Mouse (Mus musculus) heart, postnatal 10 days (tissue): ENCODE results near the gene Rgs19. TPM values are rescaled to one million over a fixed set of nuclear protein-coding genes. Genes with fewer than 3 reads are reported as not detected.

Experiments
- DNase-seq, 2 experiments: peaks; one replicate each; pipeline ENCODE4 v3.0.0; 2021
- intact Hi-C: fragments of 180-260 bp; cut with DNase I; formaldehyde crosslinking; loops from one replicate; pipeline ENCODE4 v1.15.1; 2025
- total RNA-seq, 2 experiments: library from RNA; stranded (reverse); gene quantifications; 2 replicates each; pipeline ENCODE4 v1.2.3; 2021

The Rgs19 gene
- 10 to 100 TPM; 12.2 to 12.7 TPM for total RNA-seq

DNA sequence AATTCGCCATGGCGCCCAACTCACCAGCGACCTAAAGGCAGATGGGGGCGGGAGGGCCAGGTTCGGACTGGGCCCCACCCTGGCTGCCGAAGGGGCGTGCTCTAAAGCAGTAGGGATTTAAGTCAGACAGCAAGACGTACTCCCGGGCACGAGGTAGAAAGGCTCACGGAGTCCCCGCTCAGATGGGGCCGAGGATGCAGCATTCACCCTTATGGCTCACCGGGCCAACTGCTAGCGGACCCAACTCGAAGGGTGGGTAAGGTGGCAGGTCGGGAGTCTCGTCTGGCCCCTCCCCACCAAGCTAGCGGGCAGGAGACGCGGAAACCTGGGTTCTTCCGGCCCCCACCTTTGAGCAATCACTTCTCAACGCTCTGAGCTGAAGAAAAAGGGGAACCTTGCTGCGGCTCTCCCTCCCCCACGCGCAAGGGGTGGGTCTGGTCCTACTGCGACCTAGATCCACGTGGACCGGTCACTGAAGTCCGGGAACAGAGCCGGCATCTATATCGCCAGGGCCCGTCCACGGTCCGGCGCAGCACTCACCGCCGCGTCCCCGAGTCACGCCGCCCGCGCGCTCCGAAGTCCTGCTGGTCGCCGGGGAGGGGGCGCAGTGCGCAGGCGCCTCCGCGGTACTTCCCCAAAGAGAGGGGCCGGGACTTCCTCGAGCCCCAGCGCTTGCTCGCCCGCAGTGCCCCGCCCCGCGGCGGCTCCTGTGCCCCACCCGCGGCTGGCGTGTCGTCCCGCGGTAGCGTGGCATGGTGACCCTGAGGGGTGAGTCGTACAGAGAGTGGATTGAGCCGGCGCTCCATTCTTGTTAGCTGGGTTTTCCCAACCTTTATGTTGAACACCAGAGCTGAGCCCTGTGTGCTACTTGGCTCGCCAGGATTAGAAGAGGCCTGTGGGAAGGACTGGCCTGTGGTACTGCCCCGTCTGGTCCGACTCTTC, at the start of gene Rgs19:
Gene Rgs19 (minus strand): TSS at position 639 of the 942 bp plus-strand sequence.
- DNase-seq: peak; percentile 84 to 88
- intact Hi-C loops: no loop called here

DNA sequence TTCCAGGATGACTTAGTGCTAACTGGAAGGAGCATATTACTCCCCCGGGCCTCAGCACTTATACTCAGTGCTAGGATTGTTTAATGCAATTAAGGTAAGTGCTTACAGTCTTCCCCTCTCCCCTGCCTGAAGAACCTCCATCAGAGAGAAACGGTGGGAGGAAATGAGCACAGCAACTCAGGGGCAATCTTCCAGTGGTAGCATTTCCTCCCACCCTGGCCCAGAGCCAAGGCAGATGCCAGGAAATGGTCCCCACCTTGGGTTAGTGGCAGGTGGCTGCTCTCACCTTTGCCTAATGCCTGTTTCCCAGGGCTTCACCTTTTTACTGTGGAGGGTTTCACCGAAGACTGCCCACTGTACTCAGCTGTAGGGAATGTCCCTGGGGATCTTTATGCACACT, 36.3 kb upstream of the Rgs19 start:
- DNase-seq: no peak
- intact Hi-C loops: no loop called here

DNA sequence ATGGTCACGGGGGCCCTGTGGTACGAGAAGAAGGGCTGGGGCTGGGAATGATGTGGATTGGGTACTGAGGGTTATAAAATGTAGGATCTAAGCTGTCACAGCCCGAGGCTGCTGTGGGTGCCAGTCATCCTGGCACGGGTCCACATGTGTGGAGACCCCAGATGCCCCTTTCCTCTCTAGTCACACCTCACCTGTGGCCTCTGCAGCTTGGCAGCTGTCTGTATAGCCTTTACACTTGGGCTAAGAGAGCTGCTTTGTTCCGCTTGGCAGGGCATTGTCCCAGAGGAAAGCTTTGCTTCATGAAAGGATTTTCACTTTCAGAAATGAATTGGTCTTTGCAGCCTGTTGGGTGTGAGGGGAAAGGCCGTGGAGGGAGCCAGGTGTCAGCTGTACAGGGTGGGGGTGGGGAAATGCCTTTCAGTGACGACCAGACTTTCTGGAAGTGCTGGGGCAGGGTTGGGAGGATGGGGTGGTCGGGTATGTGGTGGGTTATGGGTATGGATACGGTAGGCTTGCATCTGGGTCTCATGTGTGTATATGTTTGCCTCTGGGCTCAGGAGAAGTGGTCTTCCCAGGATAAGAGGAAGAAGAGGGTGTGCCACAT, 34.0 kb upstream of the Rgs19 start:
- intact Hi-C loops: no loop called here
- no peak for DNase-seq

DNA sequence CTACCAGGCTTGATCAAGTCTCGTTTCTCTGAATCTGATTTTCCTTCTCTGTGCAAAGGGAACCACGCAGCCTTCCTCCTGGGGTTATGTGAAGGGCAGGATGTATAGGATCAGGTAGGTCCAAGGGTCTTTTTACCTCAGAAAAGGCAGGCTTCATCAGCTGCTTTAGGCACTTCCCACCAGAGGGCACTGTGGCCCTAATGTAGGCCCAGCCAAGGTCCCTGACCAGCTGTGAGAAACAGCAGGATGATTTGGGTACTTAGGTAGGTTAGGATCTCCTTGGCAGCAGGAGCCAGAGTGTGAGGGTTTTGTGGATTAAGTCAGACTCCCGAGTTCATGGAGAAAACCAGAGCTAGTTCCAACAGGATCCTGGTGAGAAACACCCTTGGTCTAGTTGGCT, 28.4 kb upstream of the Rgs19 start:
- intact Hi-C loops: loop anchor here (1.0 kb wide), 1 partner anchor 145 kb away; no protein-coding TSS in a partner anchor
- DNase-seq: peak; percentile 13 to 34

DNA sequence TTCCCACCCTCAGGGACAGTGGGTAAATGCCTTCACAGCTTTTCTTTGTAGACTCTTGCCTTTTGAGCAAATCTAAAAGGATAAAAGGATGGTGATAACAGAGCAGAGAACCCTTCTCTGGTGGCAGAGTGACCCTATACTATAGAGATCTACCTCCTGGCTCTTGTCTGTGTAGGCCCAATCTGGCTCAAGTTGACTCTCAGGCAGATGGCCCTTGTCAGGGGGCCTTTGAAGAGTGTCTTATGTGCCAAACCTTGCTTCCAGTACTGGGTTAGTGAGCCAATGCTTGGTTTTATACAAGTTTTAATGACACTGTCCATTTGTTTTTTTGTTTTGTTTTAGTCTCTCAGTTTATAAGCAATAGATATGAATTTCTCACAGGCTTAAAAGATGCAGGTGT, 27.4 kb upstream of the Rgs19 start:
- intact Hi-C loops: no loop called here
- DNase-seq: no peak

DNA sequence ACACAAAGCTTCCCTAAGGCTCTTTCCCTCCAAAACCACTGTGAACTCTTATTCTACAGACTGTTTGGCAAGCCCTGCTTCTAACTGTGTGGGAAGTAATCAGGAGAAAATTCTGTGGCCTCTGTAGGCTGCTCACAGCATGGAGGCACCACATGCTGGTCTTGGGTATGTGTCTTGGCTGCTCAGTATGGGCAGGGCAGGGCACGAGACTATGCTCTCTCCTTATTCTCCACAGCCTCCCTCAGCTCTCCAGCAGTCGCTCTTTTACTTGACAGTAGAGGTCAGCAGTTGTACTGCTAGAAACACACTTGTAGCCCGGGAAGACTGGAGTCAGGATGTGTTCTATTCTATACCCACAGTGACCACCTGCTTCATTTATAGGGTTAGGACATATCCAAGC, 26.3 kb upstream of the Rgs19 start:
- intact Hi-C loops: no loop called here
- no peak for DNase-seq

DNA sequence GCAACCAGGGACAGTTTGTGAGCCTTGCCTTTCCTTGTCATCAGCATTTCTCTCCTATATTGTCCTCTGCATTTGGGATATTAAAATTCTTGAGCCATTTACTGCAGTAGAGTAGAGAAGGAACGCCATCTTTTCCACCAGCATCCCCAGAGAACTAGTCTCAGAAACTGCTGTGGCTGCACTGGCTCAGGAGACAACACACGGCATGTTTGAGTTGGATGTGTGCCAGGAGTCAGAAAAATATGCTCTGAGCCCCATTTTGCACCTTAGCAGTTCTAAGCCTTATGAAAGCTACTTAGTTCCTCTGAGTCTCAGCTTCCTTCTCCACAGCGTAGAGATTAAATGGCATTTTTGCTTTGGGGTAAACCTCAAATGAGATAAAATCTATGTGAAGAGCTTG, 23.2 kb upstream of the Rgs19 start:
- intact Hi-C loops: no loop called here
- no peak for DNase-seq

DNA sequence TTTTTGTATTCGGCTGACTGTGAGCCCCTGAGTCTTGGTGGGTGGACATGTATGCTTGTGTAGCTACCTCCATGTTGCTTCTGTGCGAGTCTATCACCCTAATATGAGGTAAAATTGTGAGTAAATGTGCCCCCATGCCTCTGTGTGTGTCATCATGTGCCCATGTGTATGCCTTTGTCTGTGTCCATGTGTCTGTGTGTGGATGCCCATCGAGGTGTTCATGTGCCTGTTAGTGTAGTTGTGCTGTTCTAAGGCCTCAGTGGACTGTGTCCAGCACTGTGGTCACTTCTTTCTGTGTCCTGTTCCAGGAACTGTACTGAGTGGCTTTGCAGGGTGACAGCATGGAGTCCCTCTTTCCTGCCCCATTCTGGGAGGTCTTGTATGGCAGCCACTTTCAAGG, 21.6 kb upstream of the Rgs19 start:
- intact Hi-C loops: no loop called here
- DNase-seq: no peak

DNA sequence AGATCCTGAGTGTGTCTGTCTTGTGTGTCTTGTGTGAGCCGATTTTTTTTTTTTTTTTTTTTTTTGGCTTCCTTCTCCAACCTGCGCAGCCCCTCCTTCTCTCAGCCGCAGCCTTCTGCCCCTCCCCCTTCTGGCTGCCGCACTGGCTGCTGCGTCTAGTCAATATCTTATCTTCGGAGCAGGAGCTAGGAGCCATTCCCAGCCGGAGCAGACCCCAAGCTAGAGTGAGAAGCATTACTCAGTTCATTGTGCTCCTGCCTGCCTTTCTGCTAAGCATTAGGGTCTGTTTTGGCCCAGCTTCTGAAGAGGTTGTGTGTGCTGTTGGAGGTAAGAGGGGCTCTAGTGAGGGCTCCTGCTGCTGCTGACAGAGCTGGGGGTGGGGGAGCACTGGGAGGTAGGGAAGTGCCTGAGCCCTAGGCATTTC, 21.1 kb upstream of the Rgs19 start, which contains the start of gene Oprl1:
Gene Oprl1 (plus strand): TSS at position 114 of the 424 bp plus-strand sequence.
- no peak for DNase-seq
- intact Hi-C loops: no loop called here

DNA sequence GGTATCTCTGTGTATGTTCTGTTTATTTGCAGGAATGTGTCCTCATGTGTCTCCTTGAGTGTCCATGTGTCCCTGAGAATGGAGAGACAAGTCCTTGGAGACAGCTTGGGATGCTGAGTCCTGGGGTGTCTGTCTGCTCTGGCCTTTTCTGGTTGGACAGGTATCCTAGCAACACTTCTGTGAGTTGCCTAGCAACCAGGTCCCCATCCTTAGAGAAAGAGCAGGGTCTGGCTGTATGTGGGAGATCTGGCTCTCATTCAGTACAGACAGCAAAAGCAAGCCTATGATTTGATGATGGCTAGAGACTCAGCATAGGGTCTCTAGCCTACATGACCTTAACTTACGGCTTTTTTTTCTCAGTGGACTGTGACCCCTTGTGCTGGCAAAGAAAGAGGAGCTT, 20.0 kb upstream of the Rgs19 start:
- no peak for DNase-seq
- intact Hi-C loops: no loop called here

DNA sequence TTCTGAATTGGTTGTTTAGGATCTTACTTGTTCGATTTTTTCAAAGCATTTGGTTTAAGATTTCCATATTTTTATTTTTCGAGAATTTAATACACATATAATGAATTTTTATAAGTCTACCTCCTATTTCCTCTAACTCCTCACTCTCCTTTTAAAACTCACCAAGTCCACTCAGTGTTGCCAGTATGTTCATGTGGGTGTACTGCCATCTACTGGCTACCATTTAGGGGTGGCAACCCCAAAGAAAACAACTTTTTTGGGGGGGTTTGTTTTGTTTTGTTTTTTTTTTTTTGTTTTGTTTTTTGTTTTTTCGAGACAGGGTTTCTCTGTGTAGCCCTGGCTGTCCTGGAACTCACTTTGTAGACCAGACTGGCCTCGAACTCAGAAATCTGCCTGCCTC, 12.9 kb upstream of the Rgs19 start:
- peak in 1 of 2 experiments; percentile 23 for DNase-seq
- intact Hi-C loops: loop anchor here (1.0 to 2.0 kb wide), 2 partner anchors 48 to 84 kb away; no protein-coding TSS in a partner anchor

DNA sequence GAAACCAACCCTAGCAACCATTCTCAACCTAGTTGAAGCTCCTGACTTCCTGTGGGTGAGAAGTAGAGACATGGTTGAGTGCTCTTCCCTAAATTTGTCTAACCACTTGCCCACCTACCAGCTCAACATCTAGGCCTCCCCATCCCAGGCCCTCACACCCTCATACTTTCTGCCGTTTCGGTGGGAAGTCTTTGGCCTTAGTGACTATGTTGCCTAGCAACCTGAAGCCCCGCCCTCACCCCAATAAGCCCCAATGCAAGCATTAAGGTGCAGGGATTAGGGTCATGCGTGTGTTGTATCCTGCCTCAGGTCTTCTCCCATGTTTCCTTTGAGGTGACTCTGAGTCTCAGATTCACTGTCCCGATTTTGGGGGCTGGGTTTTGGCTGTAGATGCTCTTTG, 4.5 kb upstream of the Rgs19 start, which contains the start of gene Lkaaear1:
Gene Lkaaear1 (minus strand): TSS at position 202 of the 400 bp plus-strand sequence.
- intact Hi-C loops: no loop called here
- DNase-seq: no peak

DNA sequence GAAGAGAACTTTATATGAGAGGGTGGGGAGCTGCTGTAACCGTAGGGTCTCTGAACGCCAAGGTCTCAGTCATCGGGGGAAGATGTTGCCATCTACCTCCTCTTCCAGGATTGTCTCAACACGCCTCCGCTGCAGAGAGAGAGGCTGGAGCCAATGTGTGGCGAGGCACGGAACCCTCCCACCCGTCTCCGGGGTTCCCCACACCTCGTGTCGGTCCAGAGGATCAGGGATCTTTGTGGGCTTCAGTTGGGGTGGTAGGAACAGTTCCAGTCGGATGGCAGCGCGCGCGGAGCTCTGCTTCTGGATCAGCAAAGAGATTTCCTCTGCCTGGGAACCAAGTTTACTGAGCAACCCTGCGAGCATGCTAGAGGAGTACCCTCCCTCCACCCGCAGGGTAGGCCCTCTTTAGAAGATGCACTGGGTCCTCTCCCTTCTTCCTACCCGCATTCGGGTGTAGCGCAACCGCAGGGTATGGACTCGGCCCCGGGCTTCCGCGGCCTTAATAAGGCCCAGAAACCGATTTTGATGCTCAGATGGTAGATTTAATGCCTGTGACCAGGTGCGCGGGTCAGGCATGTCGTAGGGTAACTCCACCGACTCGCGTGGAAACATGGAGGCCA, 3.1 kb upstream of the Rgs19 start:
- intact Hi-C loops: no loop called here
- DNase-seq: no peak

DNA sequence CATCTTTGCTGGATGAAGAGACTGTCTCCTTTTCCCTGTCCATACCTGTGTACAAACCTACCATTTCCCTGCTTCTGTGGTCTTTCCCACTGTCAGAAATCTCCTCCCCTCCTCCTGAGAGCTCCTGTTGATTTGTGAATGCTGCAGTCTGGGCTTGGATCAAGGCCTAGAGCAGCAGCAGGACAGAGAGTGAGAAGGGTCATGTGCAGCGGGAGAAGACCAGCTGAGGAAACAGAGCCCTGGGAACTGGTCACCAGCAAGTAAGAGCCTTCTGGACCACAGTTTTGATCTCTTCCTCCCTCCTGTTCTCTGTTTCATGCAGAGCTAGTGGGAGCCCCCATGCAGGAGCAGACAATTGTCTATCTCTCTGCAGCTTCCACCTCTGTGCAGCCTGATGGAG, 2.0 kb upstream of the Rgs19 start:
- intact Hi-C loops: no loop called here
- DNase-seq: no peak

DNA sequence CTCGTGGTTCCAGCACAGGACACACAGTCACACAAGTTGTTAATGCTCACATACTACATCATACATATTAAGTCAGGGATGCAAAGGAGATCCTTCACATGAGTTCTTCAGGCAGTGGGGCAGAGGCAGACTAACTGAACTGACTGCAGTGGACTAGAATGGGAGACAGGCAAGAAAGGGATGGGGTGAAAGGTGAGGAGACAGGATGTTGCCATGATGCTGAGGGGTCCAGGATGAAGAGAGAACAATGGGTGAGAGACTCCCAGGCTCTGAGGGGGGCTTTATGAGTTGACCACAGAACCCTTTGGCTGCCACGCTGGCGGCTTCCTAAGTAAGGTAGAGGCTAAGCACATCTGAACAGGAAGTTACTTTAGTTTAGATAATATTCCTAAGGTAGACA, 804 bp upstream of the Rgs19 start:
- no peak for DNase-seq
- intact Hi-C loops: no loop called here

DNA sequence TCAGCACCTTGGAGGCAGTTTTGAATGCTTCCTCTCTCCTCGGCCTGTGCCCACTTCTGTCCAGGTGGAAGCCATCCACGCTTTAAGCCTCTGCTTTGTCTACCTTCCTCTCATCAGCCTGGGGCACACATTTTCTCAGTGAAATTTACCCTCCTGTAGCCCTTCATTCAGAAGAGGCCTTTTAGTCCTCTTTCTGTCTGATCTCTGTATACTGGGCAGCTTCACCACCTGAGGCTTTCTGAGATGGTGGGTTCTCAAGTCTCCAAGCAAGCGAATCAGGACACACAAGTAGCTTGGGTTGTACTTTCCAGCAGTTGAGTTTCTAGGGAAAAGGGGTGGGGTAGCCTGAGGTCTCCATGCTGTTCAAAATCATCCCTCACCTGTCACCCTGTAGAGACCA, 1.5 kb downstream of the Rgs19 start:
- intact Hi-C loops: no loop called here
- no peak for DNase-seq

DNA sequence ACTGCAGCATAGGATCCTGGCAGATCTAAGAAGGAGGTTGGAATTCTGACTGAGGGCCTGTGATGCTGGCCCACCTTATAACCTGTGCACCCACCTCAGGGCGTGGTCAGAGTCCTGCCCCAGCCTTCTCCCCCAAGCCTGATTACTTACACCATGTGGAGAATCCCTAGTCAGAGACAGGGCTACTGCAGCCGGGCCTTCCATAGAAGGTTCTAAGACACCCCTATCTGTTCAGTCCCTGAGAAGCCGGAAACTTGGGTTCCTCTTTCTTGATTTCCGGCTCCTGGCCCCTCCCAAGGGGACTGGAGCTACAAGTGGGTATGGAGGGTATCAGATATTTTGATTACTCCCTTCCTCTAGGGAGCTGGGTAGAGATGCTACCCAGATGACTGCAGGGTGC, 2.2 kb downstream of the Rgs19 start:
- DNase-seq: no peak
- intact Hi-C loops: no loop called here

DNA sequence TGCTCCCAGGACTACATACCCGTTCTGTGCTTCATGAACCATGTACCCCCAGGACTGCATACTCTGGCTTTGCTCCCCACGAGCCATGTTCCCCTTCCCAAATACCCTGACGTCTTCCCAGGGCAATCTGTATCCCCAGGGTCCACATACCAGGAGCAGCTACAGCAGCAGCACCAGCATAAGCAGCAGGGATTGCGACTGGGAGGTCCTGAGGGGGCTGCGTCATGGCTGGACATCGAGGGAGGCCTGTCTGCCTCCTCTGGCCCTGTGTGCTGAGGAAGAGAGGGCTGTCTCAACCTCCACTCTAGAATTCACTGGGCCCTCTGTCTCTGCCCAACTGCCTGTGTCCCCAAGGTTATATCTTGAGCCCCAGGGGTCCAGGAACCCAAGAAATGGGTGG, 2.7 kb downstream of the Rgs19 start:
- no peak for DNase-seq
- intact Hi-C loops: no loop called here

DNA sequence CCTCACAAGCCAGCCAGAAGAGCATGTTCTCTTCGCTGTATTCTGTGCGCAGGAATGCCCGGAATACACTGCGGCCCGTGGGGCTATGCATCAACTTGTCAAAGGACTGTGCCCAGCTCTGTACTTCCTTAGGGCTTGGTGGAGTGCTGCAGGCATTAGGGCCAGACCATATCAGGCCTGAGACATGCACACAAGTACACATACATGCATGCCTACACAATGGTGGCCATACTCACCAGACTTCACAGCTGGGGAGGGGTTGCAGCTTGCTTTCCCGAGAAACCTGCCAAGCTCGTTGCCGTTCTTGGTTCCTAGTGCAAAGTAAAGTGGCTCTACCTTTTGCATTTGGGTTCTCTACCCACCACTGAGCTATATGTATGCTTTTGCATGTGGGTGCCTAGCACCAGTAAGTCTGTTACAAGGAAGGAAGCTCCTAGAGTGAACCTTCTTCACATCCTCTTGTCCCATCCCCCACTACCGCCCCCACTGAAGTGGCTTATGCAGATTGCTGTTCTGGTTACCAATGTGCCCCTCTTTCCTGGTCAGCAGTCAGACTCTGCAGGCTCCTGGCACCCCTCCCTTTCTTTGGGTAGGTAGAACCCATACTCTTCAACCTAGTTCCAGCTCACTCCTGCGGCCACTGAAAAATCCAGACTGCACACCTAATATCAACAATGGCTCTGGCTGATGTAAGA, 4.2 kb downstream of the Rgs19 start:
- intact Hi-C loops: no loop called here
- DNase-seq: no peak

DNA sequence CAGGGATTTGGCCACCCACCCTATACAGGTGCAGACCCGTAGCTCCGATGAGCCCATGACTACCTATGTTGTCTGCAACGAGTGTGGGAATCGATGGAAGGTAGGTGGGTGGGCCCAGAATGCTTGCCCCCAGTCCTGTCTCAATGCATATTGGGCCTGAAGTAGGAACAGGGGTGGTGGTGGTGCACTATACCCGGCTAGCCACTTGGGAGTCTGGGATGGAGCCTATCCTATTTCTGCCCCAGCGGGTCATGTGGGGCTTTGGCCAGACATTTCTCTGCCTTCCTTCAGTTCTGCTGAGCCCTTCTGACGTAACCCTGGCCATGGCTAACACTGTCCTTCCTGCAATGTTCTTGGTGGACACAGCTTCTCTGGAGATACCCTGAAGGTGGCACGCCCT, 6.2 kb downstream of the Rgs19 start:
- DNase-seq: no peak
- intact Hi-C loops: no loop called here

DNA sequence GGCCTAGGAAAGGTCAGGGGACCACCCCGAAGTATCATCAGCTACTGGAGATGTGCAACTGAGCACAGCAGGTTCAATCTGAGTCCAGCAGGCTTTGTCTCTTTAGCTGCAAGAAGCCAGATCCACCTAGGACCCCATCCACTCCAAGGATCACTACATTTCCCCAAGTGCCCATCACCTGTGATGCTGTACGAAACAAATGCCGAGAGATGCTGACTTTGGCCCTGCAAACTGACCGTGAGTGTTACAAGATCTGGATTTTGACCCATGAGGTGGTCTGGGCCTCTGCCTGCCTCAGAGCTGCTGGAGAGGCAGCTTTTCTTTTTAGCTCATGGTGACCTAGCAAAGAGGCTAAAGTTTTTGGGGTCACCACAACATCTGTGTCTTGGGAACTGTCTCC, 8.1 kb downstream of the Rgs19 start:
- DNase-seq: no peak
- intact Hi-C loops: no loop called here
